Mouse (Mus musculus): Measurements from ENCODE around the gene Clic1. TPM values are rescaled to one million over a fixed set of nuclear protein-coding genes. Genes with fewer than 3 reads are reported as not detected.
A peak's percentile ranks its signal among the peaks of the same experiment; 100 is the strongest.
"Not testable (repeated sequence)": the region's sequence is repeated elsewhere in the genome, so short reads cannot be mapped to it uniquely, and the experiment has no call there.

The Clic1 gene
- polyA plus RNA-seq, 1 experiment from 2014 or later: 186 TPM

DNA sequence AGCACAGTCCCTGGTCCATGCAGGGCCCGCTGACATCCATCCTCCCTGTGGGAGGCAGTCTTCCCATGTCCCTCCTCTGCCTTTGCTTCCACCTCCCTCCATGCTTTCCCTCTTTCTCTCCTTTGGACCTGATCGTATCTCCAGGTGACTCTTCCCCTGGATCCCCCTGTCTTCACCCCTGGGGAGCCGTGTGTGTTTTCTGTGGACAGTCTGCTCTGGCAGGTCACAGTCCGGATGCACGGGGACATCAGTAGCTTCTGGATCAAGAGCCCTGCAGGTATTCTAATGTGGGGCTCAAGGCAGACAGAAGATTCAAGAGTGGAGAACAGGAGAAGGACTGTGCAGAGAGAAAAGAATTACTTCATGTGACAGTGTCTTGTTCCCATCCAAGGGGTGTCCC lies 26.5 kb upstream of the Clic1 start:
- peaks cover 46% of the 10 kb centered on the region for H3K4me1 ChIP-seq
- 83% methylated on average over 5 of the region's 5 CpGs for WGBS
- H3K36me3 ChIP-seq: peaks cover 3% of the 10 kb centered on the region
- H3K27me3 ChIP-seq (ENCODE audit: low read depth, poor library complexity, severe bottlenecking): no peaks in the 10 kb centered on the region
- H3K9me3 ChIP-seq (replicated peaks): no peaks in the 10 kb centered on the region
- DNase-seq (ENCODE audit: low spot score): no peak
- no peak overlapping the region for H3K4me3 ChIP-seq
- peak overlapping the region; percentile 69; the same call in 1 of the 2 replicates for H3K27ac ChIP-seq

DNA sequence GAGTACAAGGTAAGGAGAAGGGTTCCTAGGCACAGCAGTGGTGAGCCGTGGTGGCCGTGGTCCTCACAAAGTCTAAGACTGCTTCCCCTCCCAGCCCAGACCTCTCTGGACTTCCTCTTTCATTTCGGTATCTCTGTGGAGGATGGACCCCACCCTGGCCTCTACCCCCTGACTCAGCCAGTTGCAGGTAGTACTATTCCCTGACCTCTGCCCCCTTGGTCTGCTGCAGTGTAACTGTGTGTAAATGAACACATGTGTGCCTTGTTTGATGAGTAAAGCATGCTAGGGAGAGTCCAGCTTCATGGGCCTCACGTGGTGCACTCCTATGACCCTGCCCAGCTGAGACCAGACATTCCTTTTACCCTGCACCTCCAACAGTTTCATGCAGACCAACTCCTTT lies 26.0 kb upstream of the Clic1 start:
- Histone ChIP-seq H3K27me3 (ENCODE audit: low read depth, poor library complexity, severe bottlenecking) (no peaks in the 10 kb centered on the region), H3K4me3 (0 out of 2 replicates have a peak overlapping the region, but pooled peaks have one; percentile 4)
- 78% methylated on average over 4 of the region's 4 CpGs for WGBS

DNA sequence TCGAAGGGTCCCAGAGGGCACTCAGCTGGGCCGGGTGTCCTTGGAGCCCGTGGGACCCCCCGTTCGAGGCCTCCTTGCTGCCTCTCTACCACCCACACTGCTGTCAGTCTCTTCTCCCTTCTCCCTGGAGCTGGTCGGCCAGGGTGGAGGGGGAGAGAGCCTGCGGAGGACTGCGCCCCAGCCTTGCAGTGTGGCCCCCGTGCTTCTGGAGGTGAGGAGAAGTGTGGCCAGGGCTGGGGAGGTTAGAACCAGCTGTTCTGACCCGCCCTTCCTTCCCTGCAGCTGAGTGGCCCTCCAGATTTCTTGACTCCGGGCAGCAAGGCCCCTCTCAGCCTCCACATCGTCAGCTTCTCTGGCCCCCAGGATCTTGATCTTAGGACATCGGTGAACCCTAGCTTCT lies 25.5 kb upstream of the Clic1 start:
- H3K4me3 ChIP-seq: no peak overlapping the region
- H3K36me3 ChIP-seq: no peaks in the 10 kb centered on the region
- H3K27ac ChIP-seq: peak overlapping the region; percentile 69
- peak; percentile 28 for DNase-seq (ENCODE audit: low spot score)
- H3K4me1 ChIP-seq: peaks cover 51% of the 10 kb centered on the region
- no peaks in the 10 kb centered on the region for H3K27me3 ChIP-seq (ENCODE audit: low read depth, poor library complexity, severe bottlenecking)
- 73% methylated on average over 13 of the region's 13 CpGs for WGBS
- H3K9me3 ChIP-seq (replicated peaks): no peaks in the 10 kb centered on the region

More for the DNA sequence above, 26.0 kb upstream of the Clic1 start:
- H3K4me1 ChIP-seq: peaks cover 46% of the 10 kb centered on the region
- peak; percentile 29 for DNase-seq (ENCODE audit: low spot score)
- no peaks in the 10 kb centered on the region for H3K9me3 ChIP-seq (replicated peaks)
- H3K36me3 ChIP-seq: no peaks in the 10 kb centered on the region
- H3K27ac ChIP-seq: peak overlapping the region; percentile 69

GRCm38 (mm10) chr17:35024691-35025488 lies 24.9 kb upstream of the Clic1 start:
- H3K27me3 ChIP-seq (ENCODE audit: low read depth, poor library complexity, severe bottlenecking): no peaks in the 10 kb centered on the region
- no peak for DNase-seq (ENCODE audit: low spot score)
- no peak overlapping the region for H3K4me3 ChIP-seq
- H3K36me3 ChIP-seq: no peaks in the 10 kb centered on the region
- H3K4me1 ChIP-seq: peaks cover 58% of the 10 kb centered on the region
- WGBS: 64% methylated on average over 10 of the region's 10 CpGs
- no peaks in the 10 kb centered on the region for H3K9me3 ChIP-seq (replicated peaks)
- peak overlapping the region; percentile 69 for H3K27ac ChIP-seq

GRCm38 (mm10) chr17:35026206-35026605 lies 23.6 kb upstream of the Clic1 start:
- H3K27me3 ChIP-seq (ENCODE audit: low read depth, poor library complexity, severe bottlenecking): peaks cover 3% of the 10 kb centered on the region; the same call in 1 of the 2 replicates
- WGBS: 88% methylated on average over 5 of the region's 5 CpGs
- DNase-seq (ENCODE audit: low spot score): peak; percentile 29
- H3K36me3 ChIP-seq: no peaks in the 10 kb centered on the region
- no peak overlapping the region for H3K4me3 ChIP-seq
- H3K27ac ChIP-seq: 0 out of 2 replicates have a peak overlapping the region, but pooled peaks have one; percentile 71
- no peaks in the 10 kb centered on the region for H3K9me3 ChIP-seq (replicated peaks)
- H3K4me1 ChIP-seq: peaks cover 63% of the 10 kb centered on the region

DNA sequence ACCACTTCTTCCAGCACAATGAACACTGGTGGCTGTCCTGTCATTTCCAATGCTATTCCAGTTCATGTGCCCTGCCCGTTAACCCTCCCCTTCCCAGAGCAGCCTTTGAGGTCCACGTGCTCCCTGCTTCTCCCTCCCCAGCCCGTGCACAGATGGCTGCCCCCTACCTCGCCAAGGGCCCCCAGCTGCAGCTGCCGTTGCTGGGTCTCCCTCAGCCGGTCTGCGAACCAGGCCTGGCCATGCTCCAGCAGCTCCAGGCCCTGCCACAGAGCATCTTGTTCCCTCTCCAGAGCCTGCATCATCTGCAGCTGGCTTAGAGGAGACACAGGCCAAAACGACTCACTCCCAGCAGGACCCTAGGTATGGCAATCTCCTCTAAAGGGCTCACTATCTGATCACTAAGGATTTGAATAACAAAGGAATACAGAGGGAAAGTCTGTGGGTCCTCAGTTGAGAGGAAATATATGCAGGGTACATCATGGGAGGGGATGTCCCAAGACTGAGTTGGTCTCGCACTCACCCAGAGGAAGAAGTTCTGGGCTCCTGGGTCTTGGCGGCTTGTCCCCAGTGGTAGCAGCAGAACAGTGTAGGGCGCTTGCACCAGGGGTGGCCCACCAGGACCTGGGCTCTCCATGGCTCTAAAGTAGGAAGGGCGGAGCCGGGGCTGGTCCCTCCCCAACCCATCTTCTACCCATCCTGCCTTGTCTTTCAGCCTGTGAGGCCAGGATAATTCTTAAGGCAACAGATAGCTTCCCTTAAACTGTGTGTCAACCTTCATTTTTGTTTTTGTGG lies 22.3 kb upstream of the Clic1 start, which contains the start of gene Sapcd1:
TSS of gene Sapcd1 (minus strand) at position 740 of the 792 bp plus-strand sequence.
- peak; percentile 46 for DNase-seq (ENCODE audit: low spot score)
- H3K4me1 ChIP-seq: peaks cover 53% of the 10 kb centered on the region
- WGBS: 44% methylated on average over 13 of the region's 13 CpGs
- peak within 1 kb of the TSS; percentile 71 for H3K27ac ChIP-seq
- H3K27me3 ChIP-seq (ENCODE audit: low read depth, poor library complexity, severe bottlenecking): peaks cover 4% of the 10 kb centered on the region; the same call in 1 of the 2 replicates
- H3K9me3 ChIP-seq (replicated peaks): no peaks in the 10 kb centered on the region
- no peaks in the 10 kb centered on the region for H3K36me3 ChIP-seq
- peak within 1 kb of the TSS; percentile 11; the same call in 1 of the 2 replicates for H3K4me3 ChIP-seq

- DNase-seq (ENCODE audit: low spot score): no peak
- H3K4me3 ChIP-seq: no peak overlapping the region
- H3K27ac ChIP-seq: no peak overlapping the region
- H3K36me3 ChIP-seq: no peaks in the 10 kb centered on the region
- WGBS: 85% methylated on average over 2 of the region's 2 CpGs
- no peaks in the 10 kb centered on the region for H3K9me3 ChIP-seq (replicated peaks)
- H3K4me1 ChIP-seq: peaks cover 51% of the 10 kb centered on the region
- peaks cover 4% of the 10 kb centered on the region; the same call in 1 of the 2 replicates for H3K27me3 ChIP-seq (ENCODE audit: low read depth, poor library complexity, severe bottlenecking)
These were observed 21.5 kb upstream of the Clic1 start for GRCm38 (mm10) chr17:35028315-35028714.

- WGBS: 38% methylated on average over 19 of the region's 19 CpGs
- DNase-seq (ENCODE audit: low spot score): peak; percentile 43
- Histone ChIP-seq H3K4me1 (peaks cover 35% of the 10 kb centered on the region), H3K4me3 (0 out of 2 replicates have a peak overlapping the region, but pooled peaks have one; percentile 3), H3K27me3 (ENCODE audit: low read depth, poor library complexity, severe bottlenecking) (peaks cover 4% of the 10 kb centered on the region; the same call in 1 of the 2 replicates), H3K36me3 (no peaks in the 10 kb centered on the region), H3K27ac (0 out of 2 replicates have a peak overlapping the region, but pooled peaks have one; percentile 9), H3K9me3 (replicated peaks) (no peaks in the 10 kb centered on the region)
These were observed 19.9 kb upstream of the Clic1 start for GRCm38 (mm10) chr17:35029691-35030532.

DNA sequence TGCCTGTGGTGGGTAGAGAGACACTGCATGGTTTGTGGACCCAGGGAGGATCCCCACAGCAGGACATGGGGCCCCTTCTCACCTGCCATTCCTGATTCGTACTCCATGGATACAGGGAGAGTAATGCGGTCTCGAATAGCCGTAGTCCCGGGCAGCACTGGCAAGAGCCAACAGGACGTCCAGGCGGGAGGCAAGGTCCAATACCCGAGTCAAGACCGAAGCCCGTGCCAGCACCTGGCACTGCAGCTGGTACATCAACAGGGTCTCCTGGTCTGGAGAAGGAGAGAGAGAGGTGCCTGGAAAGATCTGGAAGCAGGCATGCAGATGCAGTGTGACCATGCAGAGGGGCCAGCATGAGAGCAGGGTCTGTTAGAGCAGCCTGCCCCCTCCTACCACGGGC lies 18.5 kb upstream of the Clic1 start:
- peak overlapping the region; percentile 21; the same call in 1 of the 2 replicates for H3K27ac ChIP-seq
- H3K4me3 ChIP-seq: no peak overlapping the region
- H3K4me1 ChIP-seq: peaks cover 30% of the 10 kb centered on the region
- H3K9me3 ChIP-seq (replicated peaks): no peaks in the 10 kb centered on the region
- DNase-seq (ENCODE audit: low spot score): peak; percentile 27
- WGBS: 90% methylated on average over 11 of the region's 11 CpGs
- H3K36me3 ChIP-seq: no peaks in the 10 kb centered on the region
- peaks cover 4% of the 10 kb centered on the region; the same call in 1 of the 2 replicates for H3K27me3 ChIP-seq (ENCODE audit: low read depth, poor library complexity, severe bottlenecking)

DNA sequence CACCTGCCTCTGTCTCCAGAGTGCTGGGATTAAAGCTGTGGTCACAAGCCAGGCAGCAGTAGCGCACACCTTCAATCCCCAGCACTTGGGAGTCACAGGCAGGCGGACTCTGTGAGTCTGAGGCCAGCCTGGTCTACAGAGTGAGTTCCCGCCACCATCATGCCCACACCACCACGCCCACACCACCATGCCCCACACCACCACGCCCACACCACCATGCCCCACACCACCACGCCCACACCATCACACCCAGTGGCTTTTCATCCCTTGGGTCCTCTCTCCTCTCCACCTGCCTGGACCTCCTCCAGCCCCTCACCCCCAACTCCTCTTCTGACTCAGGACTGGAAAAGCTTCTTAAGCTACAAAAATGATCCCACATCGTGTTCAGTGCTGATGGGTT lies 17.9 kb upstream of the Clic1 start:
- no peak overlapping the region for H3K27ac ChIP-seq
- 92% methylated on average over 7 of the region's 7 CpGs for WGBS
- no peaks in the 10 kb centered on the region for H3K36me3 ChIP-seq
- peaks cover 4% of the 10 kb centered on the region; the same call in 1 of the 2 replicates for H3K27me3 ChIP-seq (ENCODE audit: low read depth, poor library complexity, severe bottlenecking)
- peaks cover 27% of the 10 kb centered on the region for H3K4me1 ChIP-seq
- no peak for DNase-seq (ENCODE audit: low spot score)
- no peak overlapping the region for H3K4me3 ChIP-seq
- H3K9me3 ChIP-seq (replicated peaks): no peaks in the 10 kb centered on the region

DNA sequence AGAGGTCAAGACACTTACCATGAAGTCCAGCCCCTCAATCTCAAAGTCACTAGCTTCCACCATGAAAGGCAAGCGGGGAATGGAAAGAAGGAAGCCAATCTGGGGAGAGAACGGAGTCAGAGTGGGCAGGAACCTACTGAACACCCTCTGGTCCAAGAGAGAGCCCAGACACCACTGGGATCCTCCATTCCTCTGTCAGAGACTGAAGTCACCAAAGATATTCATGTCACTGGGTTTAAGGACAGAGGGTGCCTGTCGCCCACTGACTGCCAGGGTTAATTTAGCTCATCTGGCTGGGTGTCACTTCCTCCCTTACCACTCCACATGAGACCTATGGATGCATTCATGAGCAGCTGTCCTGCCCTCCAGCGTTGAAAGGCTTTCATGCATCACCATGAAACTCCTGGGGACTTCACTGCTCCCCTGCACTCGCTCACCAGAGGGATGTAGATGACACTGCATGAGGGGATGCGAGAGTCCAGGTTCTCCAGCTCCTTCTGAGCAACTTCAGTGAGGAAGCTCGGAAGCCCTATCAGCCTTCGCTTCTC lies 17.4 kb upstream of the Clic1 start:
- peak; percentile 27 for DNase-seq (ENCODE audit: low spot score)
- Histone ChIP-seq H3K36me3 (no peaks in the 10 kb centered on the region), H3K27ac (no peak overlapping the region), H3K9me3 (replicated peaks) (no peaks in the 10 kb centered on the region), H3K27me3 (ENCODE audit: low read depth, poor library complexity, severe bottlenecking) (peaks cover 4% of the 10 kb centered on the region; the same call in 1 of the 2 replicates), H3K4me1 (peaks cover 22% of the 10 kb centered on the region), H3K4me3 (no peak overlapping the region)
- 73% methylated on average over 8 of the region's 8 CpGs for WGBS

DNA sequence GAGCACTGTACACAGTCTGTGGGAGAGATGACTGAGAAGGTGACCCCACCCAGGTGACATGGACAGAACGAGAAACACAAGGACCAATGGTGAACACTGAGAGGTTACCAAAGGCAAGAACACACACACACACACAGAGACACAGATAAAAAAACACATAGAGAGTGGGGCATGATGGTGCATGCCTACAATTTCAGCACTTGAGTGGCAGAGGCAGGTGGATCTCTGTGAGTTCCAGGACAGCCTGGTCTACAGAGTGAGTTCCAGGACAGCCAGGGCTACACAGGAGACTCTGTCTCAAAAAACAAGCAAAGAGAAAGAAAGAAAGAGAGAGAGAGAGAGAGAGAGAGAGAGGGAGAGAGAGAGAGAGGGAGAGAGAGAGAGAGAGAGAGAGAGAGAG lies 16.1 kb upstream of the Clic1 start:
- 89% methylated on average over 1 of the region's 1 CpGs for WGBS
- not testable (repeated sequence) for H3K27ac ChIP-seq; H3K27me3 ChIP-seq (ENCODE audit: low read depth, poor library complexity, severe bottlenecking); H3K9me3 ChIP-seq (replicated peaks); H3K4me3 ChIP-seq; H3K36me3 ChIP-seq; DNase-seq (ENCODE audit: low spot score)
- H3K4me1 ChIP-seq: peaks cover 19% of the 10 kb centered on the region

Data from limb, embryonic 10.5 days (tissue).